Mouse (Mus musculus): ENCODE data around the gene 4932438H23Rik.
"Not testable (repeated sequence)": the region's sequence is repeated elsewhere in the genome, so short reads cannot be mapped to it uniquely, and the experiment has no call there.

4932438H23Rik gene

DNA sequence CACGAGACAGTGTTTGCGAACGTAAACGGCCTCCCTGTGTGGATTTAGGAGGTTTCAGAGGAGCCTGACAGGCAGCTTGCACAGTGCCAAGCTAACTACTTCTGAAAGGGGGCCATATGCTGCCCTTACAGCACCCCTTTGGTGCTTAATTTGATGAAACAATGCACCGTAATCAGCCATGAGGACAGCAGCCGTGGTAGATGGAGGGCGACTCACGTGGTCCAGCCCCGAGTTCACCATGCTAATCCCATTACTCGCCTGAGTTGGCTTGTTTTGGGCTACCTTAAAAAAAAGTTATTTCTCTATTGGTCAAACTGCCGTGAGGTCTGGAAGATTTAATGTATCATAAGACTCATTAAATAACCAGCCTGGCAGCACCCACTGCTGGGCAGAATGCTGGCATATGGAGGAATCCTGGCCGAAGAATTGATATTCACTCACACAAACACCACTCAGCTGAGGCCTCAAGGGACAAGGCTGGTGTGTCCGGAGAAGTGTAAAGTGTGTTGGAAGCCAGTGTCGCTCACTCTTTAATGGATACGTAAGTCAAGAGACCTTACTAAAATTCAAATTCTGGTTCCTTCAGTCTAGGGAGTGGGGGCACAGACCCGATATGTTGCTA lies 4.6 kb upstream of the 4932438H23Rik start:
- CTCF ChIA-PET = no interaction called here

DNA sequence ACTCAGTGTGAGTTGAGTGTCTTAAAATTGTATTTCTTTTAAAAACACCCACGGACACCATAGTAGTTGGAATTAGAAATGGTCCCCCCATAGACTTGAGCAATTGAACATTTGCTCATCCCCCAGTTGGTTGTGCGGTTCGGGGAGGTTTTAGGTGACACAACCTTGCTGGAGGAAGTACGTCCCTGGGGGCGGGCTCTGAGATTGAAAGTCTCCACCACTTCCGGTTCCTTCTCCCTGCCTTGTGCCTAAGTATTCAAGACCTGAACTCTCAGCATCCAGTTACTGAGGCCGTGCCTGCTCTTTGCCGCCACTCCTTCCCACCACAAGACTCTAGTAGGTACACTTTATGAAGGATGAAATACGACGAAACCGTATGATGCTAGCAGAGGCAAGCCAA lies 2.9 kb upstream of the 4932438H23Rik start:
- CTCF ChIA-PET = no interaction called here

DNA sequence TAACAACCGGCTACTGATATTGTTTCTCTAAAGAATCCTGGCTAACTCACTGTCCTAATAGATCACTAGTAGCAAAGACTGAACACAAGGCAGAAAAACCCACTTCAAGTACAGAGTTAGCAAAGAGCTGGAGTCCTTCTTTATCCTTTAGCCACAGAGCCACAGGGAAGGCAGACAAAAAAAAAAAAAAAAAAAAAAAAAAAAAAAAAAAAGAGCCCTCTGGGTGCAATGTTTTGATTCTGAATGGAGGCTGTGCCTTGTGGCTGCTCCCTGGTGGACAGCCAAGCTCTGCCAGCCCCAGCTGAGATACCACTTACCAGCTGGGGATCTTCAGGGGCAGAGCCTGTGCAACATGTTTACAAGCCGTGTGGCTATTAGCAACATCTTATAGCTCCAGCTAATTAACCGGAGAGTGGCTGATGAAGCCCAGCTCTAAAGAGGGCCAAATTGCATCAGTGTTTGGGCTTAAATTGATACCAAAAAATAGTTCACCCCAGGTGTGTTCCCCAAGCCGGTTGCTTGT lies 2.1 kb upstream of the 4932438H23Rik start:
- CTCF ChIA-PET = no interaction called here

DNA sequence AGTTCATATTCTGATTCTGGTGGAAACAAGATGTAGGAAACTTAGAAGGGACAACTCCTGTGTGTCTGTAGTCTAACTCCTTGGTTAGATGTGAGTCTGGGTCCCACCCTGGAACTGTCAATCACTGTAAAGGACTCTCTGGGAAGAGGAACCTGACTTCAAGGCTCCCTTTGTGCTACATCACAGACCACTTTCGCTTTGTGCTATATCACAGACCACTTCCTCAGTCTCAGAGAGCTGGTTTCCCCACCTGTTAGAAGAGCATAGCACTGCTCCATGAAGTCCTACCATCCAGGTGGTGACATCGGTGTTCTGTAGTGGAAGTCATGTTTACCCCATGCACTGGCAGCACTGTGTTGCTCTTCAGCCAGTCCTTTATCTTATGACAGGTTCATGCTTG lies 1.1 kb upstream of the 4932438H23Rik start:
- CTCF ChIA-PET = no interaction called here

DNA sequence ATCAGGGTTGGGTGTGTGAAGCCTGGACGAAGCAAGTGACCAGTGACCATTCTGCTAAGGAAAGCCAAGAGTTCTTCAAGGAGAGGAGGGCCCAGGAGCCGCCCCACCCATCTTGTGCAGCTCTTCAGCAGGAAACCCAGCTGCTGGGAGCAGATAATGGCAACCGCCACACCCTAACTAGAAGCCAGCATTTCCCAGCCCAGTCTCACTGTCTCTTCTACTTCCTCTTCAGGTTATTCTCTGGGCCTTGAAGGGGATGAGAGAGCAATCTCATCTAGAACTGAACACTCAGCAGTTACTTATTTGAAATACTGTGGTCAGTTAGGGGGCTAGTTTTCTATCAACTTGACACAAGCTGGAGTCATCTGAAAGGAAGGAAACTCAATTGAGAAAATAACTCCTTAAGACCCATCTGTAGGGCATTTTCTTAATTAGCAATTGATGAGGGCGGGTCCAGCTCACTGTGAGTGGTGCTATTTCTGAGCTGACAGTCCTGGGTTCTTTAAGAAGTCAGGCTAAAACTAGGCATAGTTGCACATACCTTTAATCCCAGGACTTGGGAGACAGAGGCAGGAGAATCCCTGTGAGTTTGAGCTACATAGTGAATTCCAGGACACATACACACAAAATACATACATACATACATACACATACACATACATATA lies 8.1 kb downstream of the 4932438H23Rik start:
- CTCF ChIA-PET = no interaction called here

DNA sequence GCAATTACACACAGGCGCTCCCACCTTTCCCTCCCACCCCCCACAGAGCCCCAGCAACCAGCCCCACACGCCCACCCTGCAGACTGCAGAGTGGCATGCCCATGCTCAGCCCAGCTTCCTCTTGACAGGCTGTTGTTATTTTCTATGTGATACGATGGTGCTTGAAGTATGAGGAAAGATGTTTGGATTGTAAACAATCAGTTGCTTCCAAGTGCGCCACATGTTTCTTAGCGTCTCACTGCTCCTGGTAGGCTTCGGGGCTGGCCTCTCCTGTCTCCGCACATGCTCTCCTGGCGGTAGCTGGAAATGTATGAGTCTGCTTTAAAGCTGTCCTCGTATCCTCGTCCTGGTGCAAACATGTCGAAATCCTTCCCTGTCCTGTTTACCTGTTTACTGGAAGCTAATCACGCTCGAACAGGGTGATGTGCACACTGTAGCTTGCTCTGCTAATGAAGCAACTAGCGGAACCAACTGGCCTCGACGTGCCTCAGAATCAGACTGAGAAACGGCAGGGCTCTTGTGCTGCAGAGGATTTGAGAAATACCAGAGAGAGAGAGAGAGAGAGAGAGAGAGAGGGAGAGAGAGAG lies 9.6 kb downstream of the 4932438H23Rik start:
- CTCF ChIA-PET = no interaction called here

DNA sequence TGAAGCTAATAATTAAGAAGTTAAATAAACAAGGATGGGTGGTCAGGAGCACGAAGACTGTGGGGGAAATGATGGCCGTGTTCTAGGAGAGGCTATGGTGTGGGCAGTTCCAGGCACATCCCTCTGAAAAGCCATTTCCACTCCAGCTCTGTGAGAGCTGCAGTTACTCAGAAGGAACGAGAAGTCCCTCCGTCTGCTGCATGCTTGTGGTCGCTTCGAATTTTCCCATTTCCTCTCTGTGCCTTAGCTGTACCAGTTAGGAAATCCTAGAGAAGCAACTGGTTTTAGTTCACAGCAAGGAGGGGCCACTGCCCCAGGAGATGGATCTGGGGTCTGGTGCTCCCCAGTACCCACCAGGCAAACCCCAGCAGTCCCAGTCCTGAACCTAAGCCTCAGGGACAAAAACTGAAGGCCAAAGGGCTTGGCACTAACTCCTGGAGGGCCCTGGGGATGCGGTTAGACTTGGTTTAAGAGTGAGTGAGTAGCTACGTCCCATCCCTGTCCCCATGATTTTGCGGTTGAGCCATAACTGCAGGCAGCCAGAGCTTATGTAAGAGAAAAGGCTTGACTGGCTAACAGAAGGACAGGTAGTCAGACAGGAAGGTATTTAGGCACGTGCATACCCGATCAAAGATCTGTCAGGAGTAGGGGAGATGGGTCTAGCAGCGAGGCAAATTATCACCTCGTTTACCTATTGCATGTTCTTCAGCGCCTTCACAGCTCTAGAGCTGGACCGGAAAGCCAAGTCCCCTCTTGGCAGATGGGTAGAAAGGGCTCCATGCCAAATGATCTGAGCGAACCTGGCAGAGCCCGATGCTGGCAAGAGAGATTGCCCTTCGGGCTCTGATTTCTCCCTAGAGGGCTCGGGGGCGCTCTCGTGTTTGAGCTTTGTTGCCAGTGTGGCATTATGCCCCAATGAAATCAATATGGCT lies 10.3 kb downstream of the 4932438H23Rik start:
- CTCF ChIA-PET = no interaction called here

DNA sequence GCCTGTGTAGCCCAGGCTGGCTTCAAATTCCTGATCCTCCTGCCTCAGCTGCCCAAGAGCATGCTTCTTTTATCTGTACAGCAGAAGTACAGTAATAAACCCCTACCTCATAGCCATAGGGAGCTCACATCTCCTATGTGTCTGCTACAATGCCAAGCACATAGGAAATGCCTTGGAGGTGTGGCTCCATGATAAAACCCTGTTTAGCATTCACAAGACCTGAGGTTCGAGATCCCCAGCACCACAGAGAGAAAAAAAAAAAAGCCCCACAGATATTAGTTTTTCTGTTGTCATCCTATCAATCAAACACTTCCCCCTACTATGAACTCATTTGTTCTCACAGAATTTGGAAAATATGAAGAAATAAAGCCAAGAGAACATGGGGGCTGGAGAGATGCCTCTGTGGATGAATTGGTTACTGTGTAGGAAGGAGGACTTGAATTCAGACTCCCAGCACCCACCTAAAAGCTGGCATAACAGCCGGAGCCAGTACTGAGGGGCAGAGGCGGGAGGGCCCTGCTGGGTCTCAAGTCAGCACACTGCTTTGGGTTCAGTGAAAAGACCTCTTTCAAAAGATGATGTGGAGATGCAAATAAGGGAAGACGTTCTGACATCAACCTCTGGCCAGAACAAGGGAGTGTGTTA lies 11.8 kb downstream of the 4932438H23Rik start:
- CTCF ChIA-PET = no interaction called here

DNA sequence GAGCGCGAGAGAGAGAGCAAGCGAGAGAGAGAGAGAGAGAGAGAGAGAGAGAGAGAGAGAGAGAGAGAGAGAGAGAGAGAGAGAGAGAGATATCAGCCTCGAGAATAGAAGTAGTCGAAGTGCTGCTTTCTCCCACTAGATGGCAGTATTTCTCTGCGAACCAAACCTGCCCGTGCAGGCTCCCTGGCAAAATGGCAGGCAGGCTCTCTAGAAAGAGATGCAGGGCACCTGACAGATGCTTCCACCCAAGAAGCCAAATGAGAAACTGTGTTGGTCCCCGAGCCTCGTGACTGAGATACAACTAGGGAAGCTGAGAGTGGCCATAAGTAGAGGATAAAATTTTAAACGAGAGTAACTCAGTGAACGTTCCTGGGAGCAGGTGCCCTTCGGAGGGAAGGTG lies 13.4 kb downstream of the 4932438H23Rik start:
- CTCF ChIA-PET = interaction anchor here (0.7 kb wide), 1 partner anchor 267 kb away, joined by 3 read pairs; no protein-coding TSS in a partner anchor

DNA sequence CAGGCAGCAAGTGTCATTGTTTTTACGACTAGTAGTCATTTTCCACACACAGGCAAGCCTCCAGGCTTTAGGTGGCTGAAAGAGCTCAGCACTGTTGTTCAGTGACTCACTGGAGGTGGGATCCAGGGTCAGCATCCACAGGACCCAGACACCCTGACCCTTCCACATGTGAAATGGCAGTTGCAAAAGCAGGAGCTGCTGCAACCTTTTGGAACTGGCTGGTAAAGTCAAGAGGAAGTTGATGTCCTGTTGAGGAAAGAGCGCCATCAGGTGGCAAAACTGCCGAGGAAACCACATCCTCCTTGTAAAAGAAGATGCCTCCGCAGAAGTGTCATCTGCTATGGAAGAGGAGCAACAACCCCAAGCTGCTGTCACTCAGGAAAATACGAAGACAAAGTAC lies 18.7 kb downstream of the 4932438H23Rik start:
- CTCF ChIA-PET = no interaction called here

DNA sequence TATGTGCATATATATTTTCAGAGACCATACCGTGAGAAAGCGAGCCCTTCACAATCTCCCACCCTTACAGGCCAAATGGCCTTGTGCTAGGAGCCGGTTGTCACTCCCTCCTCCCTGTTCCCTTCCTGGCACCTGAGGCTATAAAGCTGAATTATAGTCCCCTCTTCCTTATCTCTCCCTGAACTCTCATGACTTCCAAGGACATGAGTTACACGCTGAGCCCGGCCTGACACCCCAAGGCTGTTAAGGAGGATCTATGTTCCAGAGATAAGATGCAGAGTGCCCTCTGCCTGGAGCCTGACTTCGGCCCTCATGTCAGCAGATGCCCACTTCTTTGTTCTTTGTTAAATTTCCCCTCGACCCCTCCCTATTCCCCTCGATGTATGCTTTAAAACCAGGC lies 19.5 kb downstream of the 4932438H23Rik start:
- CTCF ChIA-PET = not testable (repeated sequence)

DNA sequence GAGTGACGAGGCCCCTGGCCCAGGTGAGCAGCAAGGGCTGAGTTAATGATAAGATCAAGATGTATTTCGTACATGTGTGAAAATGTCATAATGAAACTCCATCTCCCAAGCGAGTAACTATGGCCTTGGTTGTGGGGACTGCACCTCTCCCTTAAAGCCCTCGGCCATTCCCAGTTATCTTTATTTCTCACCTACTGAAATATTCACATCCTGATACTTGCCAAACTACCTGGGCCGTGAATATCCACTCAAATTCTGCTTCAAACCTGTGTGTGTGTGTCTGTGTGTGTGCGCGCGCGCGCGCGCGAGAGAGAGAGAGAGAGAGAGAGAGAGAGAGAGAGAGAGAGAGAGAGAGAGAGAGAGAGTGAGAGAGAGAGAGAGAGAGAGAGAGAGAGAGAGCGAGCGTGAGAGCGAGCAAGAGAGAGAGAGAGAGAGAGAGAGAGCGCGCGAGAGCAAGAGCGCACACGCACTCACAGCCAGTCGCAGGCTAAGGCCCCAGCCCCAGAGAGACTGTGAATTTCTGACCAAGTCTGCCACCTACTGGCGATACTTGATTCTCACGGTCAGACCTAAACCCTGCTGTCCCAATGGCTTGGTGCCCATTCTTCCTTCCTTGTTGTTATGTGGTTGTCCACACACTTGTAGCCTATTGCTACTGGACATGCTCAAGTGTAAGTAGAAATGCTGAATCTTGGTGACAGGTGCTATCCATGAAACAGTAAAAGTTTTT lies 21.6 kb downstream of the 4932438H23Rik start:
- CTCF ChIA-PET = no interaction called here

DNA sequence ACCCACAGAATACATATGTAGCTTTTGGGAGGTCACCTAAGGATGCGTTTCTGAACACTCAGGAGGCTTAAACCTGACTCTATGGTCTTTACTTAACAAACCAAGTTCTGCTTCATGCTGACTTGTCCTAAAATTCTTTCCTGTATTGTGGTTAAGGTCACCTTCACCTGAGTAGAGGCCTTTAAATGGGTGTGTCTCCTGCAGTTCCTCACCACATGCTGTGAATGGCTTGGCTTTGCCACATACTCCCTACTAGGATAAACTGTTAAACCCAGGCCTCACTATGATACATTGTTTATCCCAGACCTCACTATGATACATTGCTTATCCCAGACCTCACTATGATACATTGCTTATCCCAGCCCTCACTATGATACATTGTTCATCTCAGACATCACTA lies 22.7 kb downstream of the 4932438H23Rik start:
- CTCF ChIA-PET = no interaction called here

DNA sequence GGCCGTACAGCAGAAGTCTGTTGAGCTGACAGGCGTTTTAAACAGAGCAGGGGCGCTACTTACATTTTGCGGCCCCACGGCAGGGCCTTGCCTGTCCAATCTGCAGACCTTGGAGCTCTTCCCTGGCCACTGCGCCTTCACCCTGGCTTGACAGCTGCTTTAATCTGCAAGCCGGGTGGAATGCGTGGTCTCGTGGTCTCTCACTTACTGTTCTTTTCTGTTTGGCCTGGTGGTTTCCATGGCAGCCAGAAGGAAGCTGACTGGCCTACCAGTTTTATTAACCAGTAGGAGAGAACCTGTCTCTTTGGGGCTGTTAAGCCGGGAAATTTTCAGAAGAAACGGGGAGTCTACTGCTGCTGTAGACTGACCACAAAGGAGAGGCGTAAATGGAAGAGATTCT lies 26.0 kb downstream of the 4932438H23Rik start:
- CTCF ChIA-PET = no interaction called here

DNA sequence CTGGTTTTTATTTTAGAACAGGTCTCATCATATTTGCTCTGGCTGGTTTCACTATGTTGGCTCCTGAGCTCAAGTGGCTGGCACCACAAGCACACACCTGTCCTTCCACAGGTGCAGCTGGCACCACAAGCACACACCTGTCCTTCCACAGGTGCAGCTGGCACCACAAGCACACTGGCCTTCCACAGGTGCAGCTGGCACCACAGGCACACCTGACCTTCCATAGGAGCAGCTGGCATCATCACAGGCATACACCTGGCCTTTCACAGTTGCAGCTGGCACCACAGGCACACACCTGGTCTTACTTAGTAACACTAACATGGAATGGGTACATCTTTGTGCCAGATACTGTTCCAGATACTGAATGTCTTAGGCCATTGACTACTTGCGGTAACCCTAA lies 27.8 kb downstream of the 4932438H23Rik start:
- CTCF ChIA-PET = no interaction called here

DNA sequence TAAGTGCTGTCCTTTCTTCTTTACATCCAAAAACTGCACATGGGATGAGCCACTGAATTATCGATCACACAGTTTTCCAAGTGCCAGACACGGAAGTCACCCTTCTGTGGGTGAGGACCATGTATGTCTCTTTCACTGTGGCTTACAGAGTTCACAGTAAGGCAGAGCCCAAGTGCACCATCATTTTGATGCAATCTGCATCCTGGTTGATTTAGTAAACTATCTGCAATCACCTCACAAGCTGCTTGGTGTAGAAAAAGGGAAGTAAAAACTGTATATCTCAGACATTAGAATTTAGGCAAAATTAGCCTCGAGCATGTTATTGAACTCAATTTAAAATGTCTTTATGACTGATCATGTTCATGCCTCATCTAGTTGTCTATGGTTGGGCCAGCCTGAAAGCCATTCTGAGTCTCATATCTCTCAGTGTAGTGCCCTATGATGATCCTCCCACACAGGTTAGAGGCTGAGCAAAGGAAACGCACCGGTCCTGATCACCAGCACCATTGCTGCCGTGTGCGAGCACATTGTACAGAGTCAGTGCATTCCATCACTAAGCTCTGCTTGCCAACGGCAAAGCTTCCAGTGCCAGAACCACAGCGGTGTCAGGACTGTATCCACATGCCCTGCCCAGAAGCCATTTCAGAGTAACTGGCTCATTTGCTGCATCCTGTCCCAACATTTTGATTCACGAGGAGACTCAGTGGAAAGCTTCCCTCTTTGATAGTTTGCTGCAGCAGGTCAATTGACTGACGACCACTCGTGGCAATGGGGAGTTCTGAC lies 30.1 kb downstream of the 4932438H23Rik start:
- CTCF ChIA-PET = no interaction called here

DNA sequence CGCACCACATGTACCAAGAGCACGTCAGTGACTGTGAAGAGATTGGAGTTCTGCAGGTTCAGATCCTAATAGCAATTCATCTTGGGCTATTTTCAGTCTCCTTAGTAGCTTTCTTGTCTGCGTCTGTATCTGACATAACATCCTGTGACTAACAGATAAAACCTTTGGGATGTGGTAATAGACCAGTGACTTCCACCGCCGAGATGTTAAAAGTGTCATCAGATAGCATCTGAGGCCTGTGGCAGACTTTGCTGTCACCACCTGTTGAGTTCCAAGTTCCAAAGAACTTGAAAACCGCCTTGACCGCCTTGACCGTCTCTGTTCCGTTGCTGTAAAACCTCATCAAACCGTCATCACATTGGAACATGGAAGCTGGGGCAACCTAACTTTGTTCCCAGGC lies 31.1 kb downstream of the 4932438H23Rik start:
- CTCF ChIA-PET = no interaction called here

DNA sequence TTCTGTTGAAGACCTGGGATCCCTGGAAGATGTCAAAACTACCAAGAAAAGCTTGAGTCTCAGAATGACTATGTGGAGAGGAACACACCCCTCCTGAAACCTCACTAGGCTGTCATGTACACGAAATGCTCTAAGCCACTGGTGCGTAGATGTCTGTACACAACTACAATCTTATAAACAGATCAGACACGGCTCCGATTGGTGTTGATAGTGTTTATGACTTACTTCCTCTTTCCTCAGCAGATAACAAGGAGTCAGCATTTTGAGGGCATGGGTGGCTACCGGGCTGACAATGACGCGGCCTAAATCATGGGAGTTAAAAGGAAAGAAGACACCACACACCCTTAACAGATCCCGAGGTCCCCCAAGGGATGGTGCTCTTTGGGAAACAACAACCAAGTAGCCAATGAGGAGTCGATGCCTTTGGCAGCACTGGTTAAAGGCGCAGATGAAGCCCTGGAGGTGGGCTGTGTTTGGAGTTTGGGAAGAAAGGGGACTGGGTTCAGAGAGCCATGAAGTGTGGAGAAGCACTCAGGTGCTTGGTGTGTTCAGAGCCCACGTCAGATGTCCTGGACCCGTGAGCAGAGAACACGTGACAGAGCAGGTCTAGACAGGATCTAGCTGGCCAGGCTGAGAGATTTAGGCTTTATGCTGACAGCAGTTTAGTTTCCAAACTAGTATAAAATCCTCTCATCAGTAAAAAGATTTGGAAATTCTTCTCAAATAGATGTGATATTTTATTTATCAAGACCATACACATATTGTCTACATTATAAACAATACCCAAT lies 33.2 kb downstream of the 4932438H23Rik start:
- CTCF ChIA-PET = no interaction called here

DNA sequence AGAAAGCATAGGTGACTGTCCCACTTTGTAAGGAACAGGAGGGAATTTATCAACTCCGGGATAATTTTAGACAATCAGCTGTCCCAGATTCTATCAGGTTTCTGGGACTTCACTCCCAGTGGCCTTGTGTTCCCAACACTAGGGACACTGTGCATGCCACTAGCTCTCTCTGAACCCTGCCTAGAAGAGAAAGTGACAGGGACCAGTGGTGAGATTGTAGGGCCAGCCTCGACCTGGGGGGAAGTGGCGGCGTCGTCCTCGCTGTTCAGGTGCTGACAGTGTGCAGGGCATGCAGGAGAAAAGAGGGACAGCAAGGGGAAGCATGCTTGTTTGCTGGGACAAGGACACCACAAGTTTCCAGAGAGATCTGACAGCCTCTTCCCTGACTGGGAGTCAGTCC lies 37.2 kb downstream of the 4932438H23Rik start:
- CTCF ChIA-PET = no interaction called here

Data from spleen, embryonic (tissue).